Mouse (Mus musculus) CH12.LX (cell line): ENCODE data around the gene 2010300C02Rik. TPM values are rescaled to one million over a fixed set of nuclear protein-coding genes. Genes with fewer than 3 reads are reported as not detected.
A peak's percentile ranks its signal among the peaks of the same experiment; 100 is the strongest.

ENCODE experiments used
- DNase-seq: peaks from one replicate; pipeline ENCODE4 v3.0.0-alpha.2; 2013; ENCODE audit errors: extremely low read depth
- H3K27ac ChIP-seq: 2 replicates; pipeline ENCODE4 v1.5.1; 2012; ENCODE audit warnings: low read depth, mild to moderate bottlenecking, control low read depth, moderate library complexity; ENCODE audit not compliant: insufficient read depth
- H3K27me3 ChIP-seq: replicated peaks from 2 replicates; pipeline ENCODE3; 2012; ENCODE audit warnings: inconsistent platforms
- H3K36me3 ChIP-seq, 2 experiments: replicated peaks in 1 of 2; 2 replicates each; pipeline versions ENCODE3 to v1.6.1; 2012; ENCODE audit warnings: inconsistent platforms in 1 of 2, low read length in 1 of 2, mild to moderate bottlenecking in 1 of 2, mixed read lengths in 1 of 2, moderate library complexity in 1 of 2; ENCODE audit not compliant: control insufficient read depth in 1 of 2, insufficient read depth in 1 of 2
- H3K4me1 ChIP-seq, 2 experiments: 2 replicates each; pipeline ENCODE4 v1.6.1; 2012; ENCODE audit warnings: inconsistent platforms in 1 of 2, moderate library complexity in 1 of 2; ENCODE audit not compliant: insufficient read depth in 2 of 2, control insufficient read depth in 1 of 2
- H3K4me2 ChIP-seq: 2 replicates; pipeline ENCODE4 v1.6.1; 2012; ENCODE audit warnings: low read depth, mild to moderate bottlenecking, control low read depth; ENCODE audit not compliant: poor library complexity, insufficient read depth, severe bottlenecking
- H3K4me3 ChIP-seq, 3 experiments: fragments of 150-350 bp in 1 of 3; sonication (generic) in 1 of 3; replicated peaks in 1 of 3; 2 replicates each; pipeline versions ENCODE3 to v1.5.1; 2011 to 2012; ENCODE audit warnings: low read depth in 2 of 3, low read length in 2 of 3, mild to moderate bottlenecking in 2 of 3, moderate library complexity in 2 of 3, control low read depth in 1 of 3, improper control_type of control experiment in 1 of 3, inconsistent platforms in 1 of 3, mixed read lengths in 1 of 3; ENCODE audit not compliant: poor library complexity in 1 of 3
- H3K79me2 ChIP-seq: replicated peaks from 2 replicates; pipeline ENCODE4 v1.6.1; 2012; ENCODE audit warnings: mild to moderate bottlenecking, moderate library complexity; ENCODE audit not compliant: control insufficient read depth, poor library complexity, insufficient read depth, severe bottlenecking; ENCODE audit errors: extremely low read depth
- H3K9ac ChIP-seq: 2 replicates; pipeline ENCODE4 v1.6.1; 2012; ENCODE audit warnings: low read depth, mild to moderate bottlenecking, control low read depth, moderate library complexity; ENCODE audit not compliant: insufficient read depth
- H3K9me3 ChIP-seq: replicated peaks from 2 replicates; pipeline ENCODE3; 2012; ENCODE audit warnings: low read length, inconsistent platforms, mixed read lengths
- CHD2 ChIP-seq: IDR thresholded peaks from 2 replicates; pipeline ENCODE4 v1.6.1; 2011; ENCODE audit warnings: low read length, improper control_type of control experiment
- CTCF ChIP-seq, 2 experiments: IDR thresholded peaks in 1 of 2; conservative IDR thresholded peaks in 1 of 2; 2 replicates each; pipeline ENCODE4 v1.5.1; 2011 to 2012; ENCODE audit warnings: low read depth in 2 of 2, low read length in 2 of 2, improper control_type of control experiment in 1 of 2, inconsistent platforms in 1 of 2, mild to moderate bottlenecking in 1 of 2, moderate library complexity in 1 of 2
- ELF1 ChIP-seq: IDR thresholded peaks from 2 replicates; pipeline ENCODE4 v1.6.1; 2014; ENCODE audit warnings: low read depth, mild to moderate bottlenecking, inconsistent platforms, low read length, improper control_type of control experiment
- EP300 ChIP-seq: IDR thresholded peaks from 2 replicates; pipeline ENCODE4 v1.6.1; 2011; ENCODE audit warnings: low read length, improper control_type of control experiment
- ETS1 ChIP-seq: conservative IDR thresholded peaks from 2 replicates; pipeline ENCODE4 v1.6.1; 2012; ENCODE audit warnings: low read depth, mild to moderate bottlenecking, inconsistent platforms, low read length, improper control_type of control experiment, moderate library complexity
- HCFC1 ChIP-seq: IDR thresholded peaks from 2 replicates; pipeline ENCODE4 v1.6.1; 2012; ENCODE audit warnings: low read depth, mild to moderate bottlenecking, inconsistent platforms, low read length, improper control_type of control experiment
- JUND ChIP-seq: conservative IDR thresholded peaks from 2 replicates; pipeline ENCODE4 v1.6.1; 2011; ENCODE audit warnings: low read depth, low read length, improper control_type of control experiment
- KAT2A ChIP-seq: IDR thresholded peaks from 2 replicates; pipeline ENCODE4 v1.6.1; 2012; ENCODE audit warnings: low read length, improper control_type of control experiment, inconsistent platforms; ENCODE audit not compliant: insufficient replicate concordance
- MEF2A ChIP-seq: IDR thresholded peaks from 2 replicates; pipeline ENCODE4 v1.6.1; 2014; ENCODE audit warnings: low read depth, mild to moderate bottlenecking, inconsistent platforms, low read length, improper control_type of control experiment, borderline replicate concordance
- RCOR1 ChIP-seq: conservative IDR thresholded peaks from 2 replicates; pipeline ENCODE4 v1.6.1; 2012; ENCODE audit warnings: low read depth, mild to moderate bottlenecking, inconsistent platforms, low read length, improper control_type of control experiment
- SMC3 ChIP-seq: IDR thresholded peaks from 2 replicates; pipeline ENCODE4 v1.6.1; 2011; ENCODE audit warnings: low read depth, low read length, improper control_type of control experiment
- USF1 ChIP-seq: IDR thresholded peaks from 2 replicates; pipeline ENCODE4 v1.6.1; 2014; ENCODE audit warnings: low read depth, mild to moderate bottlenecking, inconsistent platforms, low read length, improper control_type of control experiment
- USF2 ChIP-seq: conservative IDR thresholded peaks from 2 replicates; pipeline ENCODE4 v1.6.1; 2011; ENCODE audit warnings: low read depth, low read length, improper control_type of control experiment
- ZC3H11A ChIP-seq: IDR thresholded peaks from 2 replicates; pipeline ENCODE4 v1.6.1; 2012; ENCODE audit warnings: low read depth, mild to moderate bottlenecking, inconsistent platforms, low read length, improper control_type of control experiment
- ZNF384 ChIP-seq: IDR thresholded peaks from 2 replicates; pipeline ENCODE4 v1.6.1; 2012; ENCODE audit warnings: low read depth, low read length, improper control_type of control experiment, inconsistent platforms
- dilution Hi-C: fragments of 300-500 bp; cut with MboI; formaldehyde crosslinking; loops from 2 replicates; pipeline ENCODE4 v1.14.3; 2020; ENCODE audit warnings: low sequenced_read_pairs; ENCODE audit not compliant: extremely low pct_unique_long_range_greater_than_20kb, extremely low pct_ligation_motif_present
- in situ Hi-C: fragments of 300-500 bp; cut with MboI; formaldehyde crosslinking; loops from 3 replicates; pipeline ENCODE4 v1.14.3; 2019; ENCODE audit warnings: low sequenced_read_pairs, low pct_ligation_motif_present, low pct_unique_long_range_greater_than_20kb, mixed read lengths
- polyA plus RNA-seq: library from polyadenylated mRNA; unstranded; fragments of >175 nt; gene quantifications from 2 replicates; pipeline ENCODE4 v1.2.1, GENCODE M21; 2012; ENCODE audit warnings: low read depth; ENCODE audit not compliant: insufficient read length
- total RNA-seq, 2 experiments: library from RNA; depleted of rRNA; stranded (reverse); fragments of 300-350 nt in 1 of 2; fragments of >200 nt in 1 of 2; gene quantifications; 2 replicates each; pipeline ENCODE4 v1.2.3; 2012 to 2014

The 2010300C02Rik gene
- total and polyA plus RNA-seq, 3 experiments = 0.08 to 0.25 (median 0.09) TPM

DNA sequence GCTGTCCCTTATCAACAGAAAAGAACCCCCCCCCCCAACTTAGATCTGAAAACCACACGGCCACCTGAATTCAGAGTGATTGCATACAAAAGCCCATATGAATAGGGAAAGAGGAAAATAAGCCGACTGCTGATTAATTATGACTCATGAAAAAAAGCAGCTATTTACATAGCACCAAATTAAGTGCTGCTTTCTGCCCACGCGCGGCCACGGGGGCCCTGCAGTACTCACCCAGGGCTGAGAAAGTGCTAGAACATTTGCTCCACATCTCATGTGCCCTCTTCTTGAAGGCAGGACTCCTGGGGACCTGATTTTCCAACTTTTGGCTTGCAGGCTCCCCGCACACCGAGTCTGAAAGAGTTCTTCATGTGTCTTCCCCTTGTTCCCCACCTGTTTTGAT lies 10.1 kb downstream of the 2010300C02Rik start:
- no peak overlapping the region for H3K4me3 ChIP-seq

DNA sequence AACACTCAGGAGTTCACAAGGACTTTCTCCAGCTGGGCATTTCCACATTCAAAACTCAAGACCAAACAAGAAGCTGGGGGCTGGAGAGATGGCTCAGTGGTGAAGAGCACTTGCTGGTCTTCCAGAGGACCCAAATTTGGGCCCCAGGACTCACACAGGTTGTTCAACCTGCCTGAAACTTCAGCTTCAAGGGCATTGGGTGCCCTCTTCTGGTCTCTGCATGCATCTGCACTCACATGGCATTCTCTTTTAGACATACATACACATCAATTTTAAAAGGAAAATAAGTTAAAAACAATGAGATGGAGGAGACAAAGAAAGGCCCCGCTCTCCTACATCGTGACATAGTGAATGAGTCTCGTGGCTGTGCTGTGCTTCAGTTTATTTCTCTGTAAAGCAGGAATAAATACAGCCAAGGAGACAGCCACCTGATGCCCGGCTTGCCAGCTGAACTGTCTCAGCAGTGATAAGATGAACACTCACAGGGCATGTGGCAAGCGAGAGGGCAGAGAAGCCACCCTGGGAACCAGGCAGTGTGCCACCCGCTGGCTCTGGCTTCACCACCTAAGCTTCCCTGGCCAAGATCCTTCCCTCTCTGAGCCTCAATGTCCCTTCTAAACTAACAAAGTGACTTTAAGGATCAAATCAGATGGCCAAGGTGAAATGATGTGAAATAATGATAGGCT lies 11.5 kb downstream of the 2010300C02Rik start:
- dilution Hi-C loops = no loop called here
- TF ChIP-seq CTCF (conservative IDR thresholded peaks at IDR 0.05 in 1 of 2, IDR thresholded peaks at IDR 0.05 in 1 of 2; ENCODE audit: low read depth in 2 of 2, low read length in 2 of 2) = peak in 1 of 2 experiments; percentile 13; a peak in 2 of 4 replicates
- TF ChIP-seq RCOR1 = no peak
- Histone ChIP-seq H3K27ac (no peak overlapping the region), H3K4me1 (no peaks in the 10 kb centered on the region), H3K79me2 (no peaks in the 10 kb centered on the region), H3K9ac (no peak overlapping the region), H3K4me2 (no peak overlapping the region), H3K9me3 (peaks cover 11% of the 10 kb centered on the region), H3K27me3 (no peaks in the 10 kb centered on the region), H3K4me3 (no peak overlapping the region), H3K36me3 (no peaks in the 10 kb centered on the region)
- in situ Hi-C loops = no loop called here
- DNase-seq = no peak

More for the DNA sequence above, 10.1 kb downstream of the 2010300C02Rik start:
- Histone ChIP-seq H3K9ac (no peak overlapping the region), H3K27ac (no peak overlapping the region), H3K27me3 (no peaks in the 10 kb centered on the region), H3K36me3 (no peaks in the 10 kb centered on the region), H3K4me1 (peaks cover 0 to under 1% of the 10 kb centered on the region in 2 experiments; a peak in 1 of 4 replicates), H3K9me3 (peaks cover 11% of the 10 kb centered on the region), H3K79me2 (no peaks in the 10 kb centered on the region), H3K4me2 (no peak overlapping the region)
- dilution Hi-C loops = no loop called here
- in situ Hi-C loops = no loop called here
- TF ChIP-seq MEF2A (no peak), HCFC1 (no peak), EP300 (no peak), ETS1 (no peak), JUND (no peak), CHD2 (no peak), KAT2A (no peak), ELF1 (no peak), USF2 (no peak), SMC3 (no peak), ZC3H11A (no peak), RCOR1 (no peak), USF1 (no peak), ZNF384 (no peak)
- no peak for DNase-seq
